13 mouse cellular contexts compared by ENCODE assay signal in genomic region chr2:172105241-172105640, GRCm38 (mm10).
DNase-seq lines count a peak whose midpoint lies in the region; ATAC-seq lines count a peak whose summit lies in the region.
"Had no signal": no experiment of that assay in that cellular context is flagged by ENCODE, and none has a peak within 500 bp of the region (broad histone marks: within the 10 kb centered on the region; RNA-seq: fewer than 3 reads in every experiment).

No protein-coding gene starts in this region.

- ATAC-seq in hindbrain, embryonic 11.5 days (ENCODE audit: low FRiP score), result no peak
- ATAC-seq in cerebellum, adult (ENCODE audit: insufficient number of reproducible peaks, low FRiP score, low TSS enrichment), result peak; percentile 42; the same call in 1 of the 2 replicates
- ATAC-seq in midbrain, embryonic 13.5 days, result peak; percentile 62; the same call in 1 of the 2 replicates

- H3K27ac ChIP-seq in hindbrain, embryonic 11.5 days (ENCODE audit: low read depth, low read length), result no peak overlapping the region
- no peak overlapping the region for H3K27ac ChIP-seq in hindbrain, embryonic 10.5 days
- no peak overlapping the region for H3K27ac ChIP-seq in midbrain, embryonic 13.5 days
- H3K27ac ChIP-seq: embryonic facial prominence, embryonic 12.5 days; gastrocnemius, adult 2 months; heart, embryonic 13.5 days; liver, embryonic 13.5 days had no signal

- no peaks in the 10 kb centered on the region for H3K27me3 ChIP-seq in hindbrain, embryonic 11.5 days (ENCODE audit: control insufficient read depth, insufficient read depth, low read length)
- H3K27me3 ChIP-seq in hindbrain, embryonic 10.5 days (ENCODE audit: insufficient read depth, poor library complexity, severe bottlenecking), result no peaks in the 10 kb centered on the region
- no peaks in the 10 kb centered on the region for H3K27me3 ChIP-seq in midbrain, embryonic 13.5 days
- H3K27me3 ChIP-seq: embryonic facial prominence, embryonic 12.5 days; heart, embryonic 13.5 days; liver, embryonic 13.5 days had no signal

- intact Hi-C loops in heart, postnatal 36 days (cut with DNase I), result no loop called here

- no peaks in the 10 kb centered on the region for H3K36me3 ChIP-seq in hindbrain, embryonic 11.5 days (ENCODE audit: control insufficient read depth, insufficient read depth, low read length)
- no peaks in the 10 kb centered on the region for H3K36me3 ChIP-seq in hindbrain, embryonic 10.5 days
- H3K36me3 ChIP-seq in midbrain, embryonic 13.5 days, result no peaks in the 10 kb centered on the region
- H3K36me3 ChIP-seq: embryonic facial prominence, embryonic 12.5 days; heart, embryonic 13.5 days; liver, embryonic 13.5 days had no signal

- no peaks in the 10 kb centered on the region for H3K9me3 ChIP-seq in hindbrain, embryonic 11.5 days (ENCODE audit: control insufficient read depth, low read length)
- no peaks in the 10 kb centered on the region for H3K9me3 ChIP-seq in hindbrain, embryonic 10.5 days
- no peaks in the 10 kb centered on the region for H3K9me3 ChIP-seq in midbrain, embryonic 13.5 days
- H3K9me3 ChIP-seq: embryonic facial prominence, embryonic 12.5 days; heart, embryonic 13.5 days had no signal

- H3K9ac ChIP-seq in hindbrain, embryonic 11.5 days (ENCODE audit: low read depth, low read length), result no peak overlapping the region
- H3K9ac ChIP-seq in midbrain, embryonic 13.5 days (replicated peaks), result no peak overlapping the region
- H3K9ac ChIP-seq: embryonic facial prominence, embryonic 12.5 days; heart, embryonic 13.5 days; liver, embryonic 13.5 days had no signal

- no peak overlapping the region for H3K4me3 ChIP-seq in hindbrain, embryonic 11.5 days (ENCODE audit: low read depth, low read length)
- no peak overlapping the region for H3K4me3 ChIP-seq in hindbrain, embryonic 10.5 days
- H3K4me3 ChIP-seq in midbrain, embryonic 13.5 days (replicated peaks), result no peak overlapping the region
- H3K4me3 ChIP-seq: embryonic facial prominence, embryonic 12.5 days; gastrocnemius, adult 2 months; heart, embryonic 13.5 days; liver, embryonic 13.5 days had no signal

- no peaks in the 10 kb centered on the region; the same call in 1 of the 2 replicates for H3K4me1 ChIP-seq in hindbrain, embryonic 11.5 days (replicated peaks; ENCODE audit: control insufficient read depth, insufficient read depth, low read length)
- peaks cover 21% of the 10 kb centered on the region for H3K4me1 ChIP-seq in hindbrain, embryonic 10.5 days (replicated peaks)
- H3K4me1 ChIP-seq in midbrain, embryonic 13.5 days (replicated peaks), result peaks cover 24% of the 10 kb centered on the region
- H3K4me1 ChIP-seq: embryonic facial prominence, embryonic 12.5 days; heart, embryonic 13.5 days; liver, embryonic 13.5 days had no signal

- peak; percentile 28 for DNase-seq in hindbrain, embryonic 11.5 days (ENCODE audit: low spot score)
- DNase-seq in hindbrain, embryonic 10.5 days (ENCODE audit: low spot score), result no peak
- DNase-seq in embryo, embryonic 10 days (ENCODE audit: low spot score), result peak; percentile 33
- DNase-seq in right cerebral cortex, postnatal 25 days, result no peak
- no peak for DNase-seq in testis, postnatal 10 days (ENCODE audit: low spot score)
- no peak for DNase-seq in heart, postnatal 36 days
- DNase-seq: gastrocnemius, adult 2 months; kidney, postnatal 4 days; liver, embryonic 13.5 days had no signal

- H3K4me2 ChIP-seq in hindbrain, embryonic 11.5 days (replicated peaks; ENCODE audit: low read depth, low read length), result no peak overlapping the region
- H3K4me2 ChIP-seq in midbrain, embryonic 13.5 days (replicated peaks), result peak overlapping the region; percentile 14; the same call in 1 of the 2 replicates
- H3K4me2 ChIP-seq: embryonic facial prominence, embryonic 12.5 days; heart, embryonic 13.5 days; liver, embryonic 13.5 days had no signal

- WGBS in hindbrain, embryonic 11.5 days, result 62% methylated on average over 10 of the region's 10 CpGs
- WGBS in hindbrain, embryonic 10.5 days, result 75% methylated on average over 10 of the region's 10 CpGs
- WGBS in midbrain, embryonic 13.5 days, result 40% methylated on average over 10 of the region's 10 CpGs

Comparison
In these comparisons a context has a peak if more than half of its experiments do, and no peak if none do; other contexts are left out.
1. DNase-seq: peak in hindbrain, embryonic 11.5 days (single experiment) and embryo, embryonic 10 days (single experiment); none in hindbrain, embryonic 10.5 days (single experiment), right cerebral cortex, postnatal 25 days (single experiment), testis, postnatal 10 days (single experiment) and heart, postnatal 36 days (0 of 2).